Mouse (Mus musculus): ENCODE measurements around the gene Grb14. TPM values are rescaled to one million over a fixed set of nuclear protein-coding genes. Genes with fewer than 3 reads are reported as not detected.
A peak's percentile ranks its signal among the peaks of the same experiment; 100 is the strongest.

Gene Grb14
- polyA plus RNA-seq (2015; fragmentation: Nextera tagmentation; extraction: Ambion mirVana) = 30.0 and 31.1 TPM in 2 replicates

GRCm38 (mm10) chr2:65024887-65025286 lies at the start of gene Grb14:
Gene Grb14 (minus strand): TSS chr2:65024987.
- Histone ChIP-seq H3K4me3 (no peak within 1 kb of the TSS), H3K36me3 (replicated peaks) (no peaks in the 10 kb centered on the region), H3K27ac (no peak within 1 kb of the TSS), H3K4me2 (no peak within 1 kb of the TSS), H3K27me3 (replicated peaks) (no peaks in the 10 kb centered on the region), H3K9ac (no peak within 1 kb of the TSS), H3K4me1 (peaks cover 17% of the 10 kb centered on the region; the same call in 1 of the 2 replicates), H3K9me3 (no peaks in the 10 kb centered on the region)
- ATAC-seq (replicated peaks) = no peak
- WGBS = 98% methylated on average over 1 of the region's 1 CpGs

- no peaks in the 10 kb centered on the region for H3K27me3 ChIP-seq (replicated peaks)
- no peak overlapping the region for H3K4me2 ChIP-seq
- no peak overlapping the region for H3K4me3 ChIP-seq
- H3K27ac ChIP-seq = no peak overlapping the region
- H3K36me3 ChIP-seq (replicated peaks) = no peaks in the 10 kb centered on the region
- no peaks in the 10 kb centered on the region for H3K9me3 ChIP-seq
- no peaks in the 10 kb centered on the region for H3K4me1 ChIP-seq
- no peak for ATAC-seq (replicated peaks)
- 77% methylated on average over 3 of the region's 3 CpGs for WGBS
- H3K9ac ChIP-seq = no peak overlapping the region
Observed at GRCm38 (mm10) chr2:65072205-65072604, 47.4 kb upstream of the Grb14 start.

GRCm38 (mm10) chr2:65053764-65054163 lies 29.0 kb upstream of the Grb14 start:
- H3K9me3 ChIP-seq = no peaks in the 10 kb centered on the region
- no peak overlapping the region for H3K4me3 ChIP-seq
- WGBS = 93% methylated on average over 2 of the region's 2 CpGs
- no peak for ATAC-seq (replicated peaks)
- H3K27me3 ChIP-seq (replicated peaks) = no peaks in the 10 kb centered on the region
- no peak overlapping the region for H3K9ac ChIP-seq
- H3K27ac ChIP-seq = no peak overlapping the region
- no peak overlapping the region for H3K4me2 ChIP-seq
- no peaks in the 10 kb centered on the region for H3K36me3 ChIP-seq (replicated peaks)
- no peaks in the 10 kb centered on the region for H3K4me1 ChIP-seq

GRCm38 (mm10) chr2:65052191-65053012 lies 27.6 kb upstream of the Grb14 start:
- 93% methylated on average over 6 of the region's 6 CpGs for WGBS
- no peak overlapping the region for H3K27ac ChIP-seq
- no peaks in the 10 kb centered on the region for H3K9me3 ChIP-seq
- no peaks in the 10 kb centered on the region for H3K4me1 ChIP-seq
- H3K4me3 ChIP-seq = no peak overlapping the region
- H3K27me3 ChIP-seq (replicated peaks) = no peaks in the 10 kb centered on the region
- no peaks in the 10 kb centered on the region for H3K36me3 ChIP-seq (replicated peaks)
- H3K4me2 ChIP-seq = no peak overlapping the region
- ATAC-seq (replicated peaks) = no peak
- no peak overlapping the region for H3K9ac ChIP-seq

- Histone ChIP-seq H3K9ac (no peak overlapping the region), H3K4me2 (no peak overlapping the region), H3K4me3 (no peak overlapping the region), H3K9me3 (no peaks in the 10 kb centered on the region), H3K27me3 (replicated peaks) (no peaks in the 10 kb centered on the region), H3K27ac (no peak overlapping the region), H3K36me3 (replicated peaks) (no peaks in the 10 kb centered on the region), H3K4me1 (no peaks in the 10 kb centered on the region)
- no peak for ATAC-seq (replicated peaks)
- 94% methylated on average over 3 of the region's 3 CpGs for WGBS
Observed at GRCm38 (mm10) chr2:65050776-65051175, 26.0 kb upstream of the Grb14 start.

- H3K9me3 ChIP-seq = no peaks in the 10 kb centered on the region
- no peak for ATAC-seq (replicated peaks)
- H3K4me2 ChIP-seq = no peak overlapping the region
- no peaks in the 10 kb centered on the region for H3K27me3 ChIP-seq (replicated peaks)
- no peaks in the 10 kb centered on the region for H3K4me1 ChIP-seq
- 54% methylated on average over 6 of the region's 6 CpGs for WGBS
- no peak overlapping the region for H3K4me3 ChIP-seq
- H3K27ac ChIP-seq = no peak overlapping the region
- H3K36me3 ChIP-seq (replicated peaks) = no peaks in the 10 kb centered on the region
- H3K9ac ChIP-seq = no peak overlapping the region
Observed at GRCm38 (mm10) chr2:65048234-65049017, 23.6 kb upstream of the Grb14 start.

- Histone ChIP-seq H3K4me1 (no peaks in the 10 kb centered on the region), H3K36me3 (replicated peaks) (no peaks in the 10 kb centered on the region), H3K27ac (no peak overlapping the region), H3K27me3 (replicated peaks) (no peaks in the 10 kb centered on the region), H3K9ac (no peak overlapping the region), H3K4me3 (no peak overlapping the region), H3K4me2 (no peak overlapping the region), H3K9me3 (no peaks in the 10 kb centered on the region)
- ATAC-seq (replicated peaks) = no peak
- 44% methylated on average over 4 of the region's 4 CpGs for WGBS
Observed at GRCm38 (mm10) chr2:65038164-65038563, 13.4 kb upstream of the Grb14 start.

GRCm38 (mm10) chr2:65037546-65037945 lies 12.8 kb upstream of the Grb14 start:
- H3K36me3 ChIP-seq (replicated peaks) = no peaks in the 10 kb centered on the region
- 18% methylated on average over 8 of the region's 8 CpGs for WGBS
- no peak overlapping the region for H3K9ac ChIP-seq
- H3K27ac ChIP-seq = no peak overlapping the region
- no peaks in the 10 kb centered on the region for H3K9me3 ChIP-seq
- H3K4me1 ChIP-seq = no peaks in the 10 kb centered on the region
- no peak for ATAC-seq (replicated peaks)
- no peaks in the 10 kb centered on the region for H3K27me3 ChIP-seq (replicated peaks)
- no peak overlapping the region for H3K4me3 ChIP-seq
- no peak overlapping the region for H3K4me2 ChIP-seq

GRCm38 (mm10) chr2:65022363-65023240 lies 2.2 kb downstream of the Grb14 start:
- no peaks in the 10 kb centered on the region for H3K27me3 ChIP-seq (replicated peaks)
- peak overlapping the region; percentile 58 for H3K27ac ChIP-seq
- no peaks in the 10 kb centered on the region for H3K36me3 ChIP-seq (replicated peaks)
- peak; percentile 87 for ATAC-seq (replicated peaks)
- H3K9ac ChIP-seq = peak overlapping the region; percentile 81
- H3K4me2 ChIP-seq = peak overlapping the region; percentile 96
- peak overlapping the region; percentile 79 for H3K4me3 ChIP-seq
- H3K4me1 ChIP-seq = peaks cover 17% of the 10 kb centered on the region; the same call in 1 of the 2 replicates
- under 1% methylated on average over 61 of the region's 71 CpGs for WGBS
- no peaks in the 10 kb centered on the region for H3K9me3 ChIP-seq

GRCm38 (mm10) chr2:65021691-65022362 lies 3.0 kb downstream of the Grb14 start:
- Histone ChIP-seq H3K9me3 (no peaks in the 10 kb centered on the region), H3K4me3 (peak overlapping the region; percentile 79), H3K9ac (peak overlapping the region; percentile 81), H3K36me3 (replicated peaks) (no peaks in the 10 kb centered on the region), H3K27ac (peak overlapping the region; percentile 58; the same call in 1 of the 2 replicates), H3K4me1 (peaks cover 17% of the 10 kb centered on the region; the same call in 1 of the 2 replicates), H3K27me3 (replicated peaks) (no peaks in the 10 kb centered on the region), H3K4me2 (peak overlapping the region; percentile 96)
- ATAC-seq (replicated peaks) = peak; percentile 53
- 9% methylated on average over 15 of the region's 15 CpGs for WGBS

- Histone ChIP-seq H3K4me1 (peaks cover 13% of the 10 kb centered on the region; the same call in 1 of the 2 replicates), H3K27me3 (replicated peaks) (no peaks in the 10 kb centered on the region), H3K9me3 (no peaks in the 10 kb centered on the region), H3K4me2 (no peak overlapping the region), H3K36me3 (replicated peaks) (no peaks in the 10 kb centered on the region), H3K9ac (no peak overlapping the region), H3K4me3 (no peak overlapping the region), H3K27ac (no peak overlapping the region)
- 94% methylated on average over 2 of the region's 2 CpGs for WGBS
- no peak for ATAC-seq (replicated peaks)
Observed at GRCm38 (mm10) chr2:65017375-65017774, 7.4 kb downstream of the Grb14 start.

Measured in midbrain, embryonic 15.5 days (tissue).